Mouse (Mus musculus) MEL (cell line): Measurements from ENCODE around the gene Fam173b.

Experiments
- CTCF ChIP-seq, 3 experiments: IDR thresholded peaks in 2 of 3; conservative IDR thresholded peaks in 1 of 3; 2 replicates each; pipeline ENCODE4 v1.5.1; 2011 to 2012; ENCODE audit warnings: low read length in 3 of 3, low read depth in 2 of 3, mild to moderate bottlenecking in 2 of 3, improper control_type of control experiment in 1 of 3, inconsistent platforms in 1 of 3, mixed read lengths in 1 of 3, moderate library complexity in 1 of 3; ENCODE audit not compliant: control insufficient read depth in 1 of 3, insufficient read depth in 1 of 3, poor library complexity in 1 of 3, severe bottlenecking in 1 of 3
- E2F4 ChIP-seq: IDR thresholded peaks from 2 replicates; pipeline ENCODE4 v1.6.1; 2011; ENCODE audit warnings: low read depth, low read length, improper control_type of control experiment, borderline replicate concordance
- GATA1 ChIP-seq: IDR thresholded peaks from 2 replicates; pipeline ENCODE4 v1.6.1; 2011; ENCODE audit warnings: low read depth, low read length, improper control_type of control experiment
- HCFC1 ChIP-seq: IDR thresholded peaks from 2 replicates; pipeline ENCODE4 v1.6.1; 2012; ENCODE audit warnings: low read depth, mild to moderate bottlenecking, inconsistent platforms, low read length, improper control_type of control experiment, moderate library complexity
- MEF2A ChIP-seq: IDR thresholded peaks from 2 replicates; pipeline ENCODE4 v1.6.1; 2014; ENCODE audit warnings: low read depth, mild to moderate bottlenecking, inconsistent platforms, low read length, improper control_type of control experiment; ENCODE audit not compliant: poor library complexity, insufficient replicate concordance, severe bottlenecking; ENCODE audit errors: extremely low read depth
- RAD21 ChIP-seq: IDR thresholded peaks from 2 replicates; pipeline ENCODE4 v1.6.1; 2011; ENCODE audit warnings: mild to moderate bottlenecking, low read depth, low read length, improper control_type of control experiment
- SMC3 ChIP-seq: IDR thresholded peaks from 2 replicates; pipeline ENCODE4 v1.6.1; 2011; ENCODE audit warnings: low read depth, low read length, improper control_type of control experiment
- USF2 ChIP-seq, 2 experiments: IDR thresholded peaks; 2 replicates each; pipeline ENCODE4 v1.6.1; 2011 to 2012; ENCODE audit warnings: improper control_type of control experiment in 2 of 2, low read length in 2 of 2, borderline replicate concordance in 1 of 2, inconsistent platforms in 1 of 2, low read depth in 1 of 2, mild to moderate bottlenecking in 1 of 2; ENCODE audit not compliant: insufficient read depth in 1 of 2
- ZKSCAN1 ChIP-seq: IDR thresholded peaks from 2 replicates; pipeline ENCODE4 v1.6.1; 2012; ENCODE audit warnings: low read depth, mild to moderate bottlenecking, inconsistent platforms, low read length, improper control_type of control experiment, moderate library complexity

GRCm38 (mm10) chr15:31619521-31619920, 17.9 kb downstream of the Fam173b start:
- TF ChIP-seq MEF2A (no peak), CTCF (IDR thresholded peaks at IDR 0.05 in 2 of 3, conservative IDR thresholded peaks at IDR 0.05 in 1 of 3; ENCODE audit: control insufficient read depth in 1 of 3, insufficient read depth in 1 of 3, low read depth in 2 of 3, low read length in 3 of 3, poor library complexity in 1 of 3, severe bottlenecking in 1 of 3) (no peak), USF2 (IDR thresholded peaks at IDR 0.05; ENCODE audit: borderline replicate concordance in 1 of 2, insufficient read depth in 1 of 2, low read depth in 1 of 2, low read length in 2 of 2) (no peak), E2F4 (no peak), ZKSCAN1 (no peak), GATA1 (no peak), SMC3 (no peak), RAD21 (peak; percentile 19), HCFC1 (no peak)
